Mouse (Mus musculus) embryo, embryonic 11.5 days (tissue): ENCODE data around the gene Wfikkn1.

Experiments
- DNase-seq: peaks from one replicate; pipeline ENCODE4 v3.0.0-alpha.2; 2012; ENCODE audit warnings: low read depth, low spot score

Wfikkn1 gene

DNA sequence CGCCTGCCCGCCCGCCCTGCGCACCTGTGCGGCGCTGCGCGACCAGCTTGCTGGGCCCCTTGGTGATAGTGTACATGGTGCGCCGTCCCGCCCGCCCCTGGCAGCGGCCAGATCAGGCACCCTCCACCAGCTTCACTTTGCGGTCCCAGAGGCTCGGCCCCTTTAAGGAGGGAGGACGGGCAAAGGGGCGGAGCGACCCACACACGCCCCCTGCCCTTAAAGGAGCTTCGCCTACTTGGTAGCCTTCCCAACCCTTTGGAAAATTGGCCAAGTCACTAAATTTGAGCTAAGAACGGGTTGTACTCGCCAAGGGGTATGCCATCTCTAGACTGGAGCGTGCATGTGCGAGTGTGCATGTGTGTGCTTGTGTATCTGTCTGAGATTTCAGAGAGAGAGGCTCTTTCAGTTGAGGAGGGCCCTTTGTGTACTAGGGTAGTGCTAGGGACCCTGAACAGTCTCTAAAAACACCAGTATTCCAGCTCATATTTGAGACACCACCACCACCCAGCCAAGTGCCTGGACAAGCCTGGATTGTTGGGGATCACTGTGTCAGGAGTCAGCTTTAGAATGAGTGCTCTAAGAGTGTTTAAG, 12.0 kb downstream of the Wfikkn1 start, which contains the start of gene Mcrip2:
Gene Mcrip2 (minus strand): TSS at position 164 of the 591 bp plus-strand sequence.
- DNase-seq, result peak; percentile 68

DNA sequence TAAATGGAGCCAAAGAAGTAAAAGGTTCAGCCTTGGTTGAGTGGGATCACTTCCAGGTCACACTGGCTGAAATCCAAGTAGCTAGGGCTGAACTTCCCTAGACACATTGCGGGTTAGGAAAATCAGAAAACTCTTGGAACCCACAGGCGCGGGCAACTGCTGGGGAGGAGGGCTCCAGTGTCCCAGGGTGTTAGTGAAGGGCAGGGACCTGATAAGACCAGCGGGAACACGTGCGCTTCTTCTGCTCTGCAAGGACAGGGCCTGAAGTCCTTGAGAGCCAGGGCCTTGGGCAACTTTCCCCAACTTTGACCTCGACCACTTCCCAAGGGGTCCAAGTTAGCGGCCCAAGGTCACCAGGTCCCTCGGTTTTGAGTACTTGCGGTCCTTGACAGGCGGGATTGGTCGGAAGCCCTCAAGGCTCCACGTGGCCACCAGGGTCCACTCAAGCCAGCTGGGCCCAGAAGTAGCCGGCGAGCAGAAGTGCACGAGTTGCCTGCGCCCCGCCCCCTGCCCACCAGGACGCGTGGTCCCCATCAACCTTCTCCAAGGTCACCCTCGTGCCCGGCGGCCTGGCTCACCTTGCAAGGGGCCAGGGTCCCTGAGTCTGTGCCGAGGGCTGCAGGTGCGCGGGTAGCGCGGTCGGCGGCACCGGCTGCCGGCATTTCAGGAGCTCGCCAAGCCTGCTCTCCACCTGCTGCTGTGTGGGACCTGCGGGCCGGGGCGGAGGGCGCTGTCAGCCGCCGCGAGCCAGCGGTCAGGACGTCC, 12.6 kb downstream of the Wfikkn1 start:
- DNase-seq, result no peak

GRCm38 (mm10) chr17:25867509-25867835, 13.2 kb downstream of the Wfikkn1 start:
- DNase-seq, result no peak

GRCm38 (mm10) chr17:25866172-25866571, 14.5 kb downstream of the Wfikkn1 start:
- DNase-seq, result no peak

DNA sequence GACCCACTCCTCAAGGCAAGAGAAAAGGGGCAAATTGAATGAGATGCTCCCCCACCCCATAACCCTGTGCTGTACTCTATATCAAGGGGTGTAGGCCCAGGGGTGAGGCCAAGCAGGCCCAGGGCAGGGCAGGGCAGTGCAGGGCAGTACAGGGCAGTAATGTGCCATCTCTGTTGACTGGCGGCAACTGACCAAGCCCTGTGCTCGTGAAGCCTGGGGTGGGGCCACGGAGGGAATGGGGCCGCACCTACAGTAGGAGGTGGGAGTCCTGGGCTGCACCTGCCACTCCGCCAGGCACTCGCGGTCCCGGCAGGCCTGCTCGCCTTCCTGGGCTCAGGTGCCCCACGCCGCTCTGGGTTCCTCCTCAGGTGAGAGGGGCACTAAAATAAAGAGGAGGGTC, 15.4 kb downstream of the Wfikkn1 start:
- DNase-seq, result no peak

DNA sequence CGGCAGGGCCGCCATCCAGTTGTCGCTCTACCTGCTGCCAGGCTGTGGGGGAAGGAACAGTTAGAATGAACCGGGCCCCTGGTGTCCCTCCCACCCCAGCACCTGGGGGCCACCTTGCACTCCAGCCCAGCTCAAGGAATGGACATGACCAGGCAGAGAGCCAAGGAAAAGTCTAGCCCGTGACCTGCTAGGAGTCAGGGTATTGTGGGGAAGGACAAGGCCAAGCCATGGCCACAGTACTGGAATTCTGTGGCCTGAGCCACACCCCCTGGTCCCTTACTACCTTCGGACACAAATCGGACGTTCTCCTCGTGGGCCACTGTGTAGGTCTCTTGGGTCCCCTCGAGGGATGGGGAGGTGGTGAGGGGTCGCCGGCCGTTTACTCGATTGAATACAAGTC, 16.3 kb downstream of the Wfikkn1 start:
- no peak for DNase-seq

- no peak for DNase-seq
These were observed 17.0 kb downstream of the Wfikkn1 start for GRCm38 (mm10) chr17:25863681-25864080.

DNA sequence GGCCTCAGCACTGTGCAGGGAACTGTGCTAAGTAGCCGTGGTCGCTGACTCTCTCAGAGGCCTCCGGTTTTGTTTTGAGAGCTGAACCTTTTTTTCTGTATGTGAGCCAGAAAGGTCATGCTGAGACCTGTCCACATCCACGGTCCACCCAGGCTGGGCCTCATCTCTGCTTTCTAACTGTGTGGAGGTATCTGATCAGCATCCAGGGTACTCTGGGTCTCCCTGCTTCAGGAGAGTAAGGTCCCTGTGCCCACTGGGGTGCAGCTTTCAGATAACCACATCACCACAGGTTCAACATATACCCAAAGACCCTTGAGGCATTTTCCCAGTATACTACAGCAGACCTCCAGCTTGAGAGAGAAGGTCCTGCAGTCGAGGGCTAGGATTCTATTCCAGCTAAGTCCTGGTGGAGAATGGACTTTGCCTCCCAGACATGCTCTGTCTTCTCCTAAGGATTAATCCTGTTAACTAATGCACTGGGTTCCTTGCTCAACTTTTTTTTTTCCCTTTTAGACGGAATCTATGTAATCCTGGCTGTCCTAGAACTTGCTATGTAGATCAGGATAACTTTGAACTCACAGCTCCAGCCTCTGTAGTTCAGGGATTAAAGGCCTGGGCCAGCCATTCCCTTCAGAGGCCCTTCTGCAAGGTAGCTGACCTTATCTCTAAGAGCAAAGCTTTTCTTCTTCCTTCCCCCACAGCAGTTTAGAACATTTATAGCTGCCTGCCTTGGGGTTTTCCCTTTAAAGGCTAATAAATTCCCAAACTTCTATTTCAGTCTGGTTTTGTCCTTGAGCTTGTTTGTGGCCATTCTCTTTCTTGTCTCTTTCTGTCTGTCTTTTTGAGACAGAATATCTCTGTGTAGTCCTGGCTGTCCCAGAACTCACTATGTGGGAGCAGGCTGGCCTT, 18.7 kb downstream of the Wfikkn1 start:
- DNase-seq, result no peak

DNA sequence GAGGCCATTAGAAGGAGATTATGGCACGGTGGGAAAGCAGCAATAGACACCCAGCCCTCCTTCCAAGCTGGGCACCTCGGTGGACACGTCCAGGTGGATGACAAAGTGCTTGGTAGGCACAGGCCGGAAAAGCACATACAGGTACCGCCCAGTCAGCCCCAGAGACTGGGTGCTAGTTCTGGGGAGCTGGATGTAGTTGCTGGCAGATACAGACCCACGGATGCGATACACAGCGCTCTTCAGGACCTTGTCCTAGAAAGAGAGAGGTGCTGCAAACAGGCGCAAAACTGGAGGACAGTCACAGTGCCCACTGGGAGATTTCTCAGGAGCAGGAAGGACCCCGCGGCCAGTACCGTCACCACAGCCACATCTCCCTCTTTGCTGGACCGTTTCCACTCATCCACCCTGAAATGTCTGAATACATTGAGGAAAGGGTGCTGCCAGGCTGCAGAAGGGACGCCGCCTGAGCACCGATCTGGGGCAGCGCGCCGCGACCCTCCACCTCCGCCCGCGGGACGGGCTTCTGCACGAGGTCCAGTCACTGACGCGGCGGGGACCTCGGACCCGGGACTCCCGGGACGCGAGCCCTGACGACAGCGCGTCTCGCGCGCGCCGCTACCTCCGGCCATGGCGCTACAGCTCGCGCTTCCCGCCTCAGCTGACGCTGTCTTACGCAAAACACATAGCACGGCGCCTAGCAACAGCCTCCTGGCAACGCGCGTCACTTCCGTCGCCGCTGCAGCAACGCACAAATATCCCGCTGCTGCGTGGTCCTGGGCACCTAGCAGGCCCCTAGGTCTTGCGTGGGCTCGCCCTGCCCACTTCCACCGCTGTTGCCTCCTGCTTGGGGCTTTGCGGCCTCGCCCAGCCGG, 19.6 kb downstream of the Wfikkn1 start, which contains the start of gene Wdr90:
Gene Wdr90 (minus strand): TSS at position 670 of the 872 bp plus-strand sequence.
- DNase-seq, result peak; percentile 90

DNA sequence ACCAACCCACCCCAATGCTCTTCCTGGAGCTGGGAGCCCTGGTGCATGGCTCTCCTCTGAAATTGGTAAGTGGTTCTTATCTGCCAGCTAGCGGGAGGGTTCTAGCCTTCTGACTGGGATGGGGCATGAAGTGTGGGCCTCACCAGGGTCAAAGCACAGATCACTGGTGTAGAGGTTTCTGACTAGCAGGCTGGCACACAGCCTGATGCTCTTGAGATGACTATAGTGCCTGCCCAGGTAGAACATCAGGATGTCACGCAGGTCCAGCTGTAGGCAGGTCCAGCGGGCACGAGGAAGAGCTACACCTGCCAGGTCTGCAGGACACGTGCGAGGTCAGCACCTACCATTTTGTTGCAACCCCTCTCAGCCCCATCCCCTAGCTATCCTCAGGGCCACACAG, 20.4 kb downstream of the Wfikkn1 start:
- DNase-seq, result no peak

GRCm38 (mm10) chr17:25844396-25844901, 36.2 kb downstream of the Wfikkn1 start, which contains the start of gene Rhot2:
Rhot2 (minus strand) TSS chr17:25844851.
- peak; percentile 84 for DNase-seq

- no peak for DNase-seq
These were observed 36.8 kb downstream of the Wfikkn1 start for GRCm38 (mm10) chr17:25843636-25844395.

DNA sequence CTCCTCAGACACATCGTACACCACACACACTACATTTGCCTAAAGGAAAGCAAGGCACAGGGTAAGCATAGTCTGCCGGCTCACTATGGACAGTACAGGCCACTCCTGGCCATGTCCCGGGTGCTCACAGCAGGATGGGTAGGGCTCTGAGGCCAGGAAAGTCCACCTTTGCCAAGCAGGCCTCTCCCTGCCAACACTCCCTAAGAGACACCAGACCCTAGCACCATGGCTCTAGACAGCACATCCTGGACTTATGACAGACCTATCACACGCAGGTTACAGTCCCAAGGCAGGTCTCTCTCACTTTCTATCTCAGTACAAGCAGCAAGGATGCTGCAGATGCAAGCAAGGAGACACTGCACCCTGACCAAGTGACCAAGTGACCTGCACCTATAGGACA, 37.5 kb downstream of the Wfikkn1 start:
- no peak for DNase-seq

DNA sequence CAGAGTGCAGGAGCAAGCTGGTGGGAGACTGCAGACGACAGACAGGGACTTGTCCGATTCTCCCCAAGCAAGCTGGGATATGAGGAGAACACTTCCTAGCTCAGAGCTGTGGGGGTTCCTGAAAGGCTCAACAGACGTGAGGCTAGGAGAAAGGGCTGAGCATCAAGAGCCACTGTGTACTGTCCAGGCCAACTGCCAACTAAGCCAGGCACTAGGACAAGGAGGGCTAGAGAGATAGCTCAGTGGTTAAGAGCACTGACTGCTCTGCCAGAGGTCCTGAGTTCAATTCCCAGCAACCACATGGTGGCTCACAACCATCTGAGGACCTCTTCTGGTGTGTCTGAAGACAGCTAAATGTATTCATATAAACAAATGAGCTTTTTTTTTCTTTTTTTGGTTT, 38.1 kb downstream of the Wfikkn1 start:
- DNase-seq, result no peak

GRCm38 (mm10) chr17:25841117-25841880, 39.4 kb downstream of the Wfikkn1 start, which contains the start of gene Gm20683:
Gm20683 (minus strand) TSS chr17:25841763.
- DNase-seq, result no peak

GRCm38 (mm10) chr17:25840519-25840918, 40.1 kb downstream of the Wfikkn1 start:
- no peak for DNase-seq

GRCm38 (mm10) chr17:25839455-25840235, 41.0 kb downstream of the Wfikkn1 start:
- no peak for DNase-seq

DNA sequence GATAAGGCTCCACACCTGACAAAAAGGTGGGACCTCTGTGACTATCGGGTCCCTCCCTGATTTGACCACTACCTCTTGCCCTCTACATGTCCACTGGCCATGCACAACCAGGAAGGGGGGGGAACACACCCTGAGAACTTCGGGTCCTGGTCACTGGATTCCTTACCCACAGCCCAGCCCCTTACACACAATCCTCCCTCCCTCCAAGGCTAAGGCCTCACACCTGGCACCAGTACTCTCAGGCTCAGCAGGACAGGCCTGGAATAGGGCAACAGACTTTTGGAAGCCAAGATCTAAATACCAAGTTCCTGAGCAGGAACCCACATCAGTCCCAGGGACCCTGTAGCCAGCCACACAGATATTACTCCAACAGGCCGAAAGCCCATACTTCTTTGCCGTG, 41.8 kb downstream of the Wfikkn1 start:
- no peak for DNase-seq

GRCm38 (mm10) chr17:25837533-25837932, 43.1 kb downstream of the Wfikkn1 start:
- DNase-seq, result no peak
